Mouse (Mus musculus) neural tube, embryonic 15.5 days (tissue): ENCODE measurements at regions not wholly inside any gene's neighbourhood (a gene's known extent, or its start where the extent isn't known, plus 50 kb on each side); places are given as distances from the start of the nearest gene placed in this dataset.
"Not testable (repeated sequence)": the region's sequence is repeated elsewhere in the genome, so short reads cannot be mapped to it uniquely, and the experiment has no call there.

Source experiments
- ATAC-seq: fragments of 200-750 bp; cut with Nextera tagmentation; 2 replicates; pipeline ENCODE4 v1.8.0; 2017; ENCODE audit warnings: mild to moderate bottlenecking, moderate TSS enrichment, moderate library complexity; ENCODE audit not compliant: low FRiP score
- H3K27ac ChIP-seq: fragments of 300-500 bp; sonication (generic); replicated peaks from 2 replicates; pipeline ENCODE4 v1.5.1; 2015; ENCODE audit warnings: mild to moderate bottlenecking, inconsistent platforms
- H3K27me3 ChIP-seq: fragments of 300-500 bp; sonication (generic); replicated peaks from 2 replicates; pipeline ENCODE4 v1.6.1; 2015; ENCODE audit warnings: inconsistent platforms
- H3K36me3 ChIP-seq: fragments of 300-500 bp; sonication (generic); 2 replicates; pipeline ENCODE4 v1.6.1; 2015; ENCODE audit warnings: inconsistent platforms
- H3K4me1 ChIP-seq: fragments of 300-500 bp; sonication (generic); 2 replicates; pipeline ENCODE4 v1.6.1; 2015; ENCODE audit warnings: inconsistent platforms
- H3K4me2 ChIP-seq: fragments of 300-500 bp; sonication (generic); 2 replicates; pipeline ENCODE4 v1.6.1; 2015; ENCODE audit warnings: inconsistent platforms, mild to moderate bottlenecking, moderate library complexity
- H3K4me3 ChIP-seq: fragments of 300-500 bp; sonication (generic); replicated peaks from 2 replicates; pipeline ENCODE4 v1.5.1; 2015; ENCODE audit warnings: mild to moderate bottlenecking, inconsistent platforms
- H3K9ac ChIP-seq: fragments of 300-500 bp; sonication (generic); replicated peaks from 2 replicates; pipeline ENCODE4 v1.6.1; 2015; ENCODE audit warnings: mild to moderate bottlenecking, inconsistent platforms
- H3K9me3 ChIP-seq: fragments of 300-500 bp; sonication (generic); replicated peaks from 2 replicates; pipeline ENCODE4 v1.6.1; 2016; ENCODE audit warnings: inconsistent platforms
- WGBS: fragments of 180-500 bp; shearing (Covaris S2); methylation state at CpG from one replicate; pipeline ENCODE4 v1.1.7; 2015; ENCODE audit warnings: mixed read lengths; 5-methylcytosine and 5-hydroxymethylcytosine counted together

- not testable (repeated sequence) for H3K9ac ChIP-seq, H3K27me3 ChIP-seq, H3K4me3 ChIP-seq, ATAC-seq, H3K9me3 ChIP-seq, H3K4me2 ChIP-seq, H3K27ac ChIP-seq, H3K36me3 ChIP-seq, H3K4me1 ChIP-seq
Measured at GRCm38 (mm10) chr13:50754911-50755310, 56.8 kb downstream of the Gm8765 start.

- H3K9ac ChIP-seq, H3K9me3 ChIP-seq, H3K4me3 ChIP-seq, H3K4me2 ChIP-seq, H3K27ac ChIP-seq, H3K4me1 ChIP-seq, ATAC-seq, H3K27me3 ChIP-seq, H3K36me3 ChIP-seq: not testable (repeated sequence)
- 89% methylated on average over 1 of the region's 1 CpGs for WGBS
Measured at GRCm38 (mm10) chr13:50756334-50756733, 58.2 kb downstream of the Gm8765 start.

- H3K4me1 ChIP-seq = no peaks in the 10 kb centered on the region
- 80% methylated on average over 2 of the region's 2 CpGs for WGBS
- no peaks in the 10 kb centered on the region for H3K27me3 ChIP-seq
- H3K9me3 ChIP-seq = no peaks in the 10 kb centered on the region
- no peak overlapping the region for H3K9ac ChIP-seq
- no peak overlapping the region for H3K4me2 ChIP-seq
- no peaks in the 10 kb centered on the region for H3K36me3 ChIP-seq
- no peak overlapping the region for H3K4me3 ChIP-seq
- ATAC-seq = no peak
- H3K27ac ChIP-seq = no peak overlapping the region
Measured at GRCm38 (mm10) chr13:50764618-50765017, 66.5 kb downstream of the Gm8765 start.

- not testable (repeated sequence) for H3K27ac ChIP-seq, H3K4me3 ChIP-seq, H3K4me1 ChIP-seq, H3K9me3 ChIP-seq, ATAC-seq, H3K36me3 ChIP-seq, H3K4me2 ChIP-seq, H3K9ac ChIP-seq, H3K27me3 ChIP-seq
Measured at GRCm38 (mm10) chr13:50780036-50780435, 81.9 kb downstream of the Gm8765 start.

GRCm38 (mm10) chr13:50829879-50830550 lies 131.9 kb downstream of the Gm8765 start:
- not testable (repeated sequence) for H3K9ac ChIP-seq, H3K27me3 ChIP-seq, H3K9me3 ChIP-seq, H3K27ac ChIP-seq, H3K36me3 ChIP-seq, H3K4me3 ChIP-seq, H3K4me2 ChIP-seq, H3K4me1 ChIP-seq
- WGBS = 15% methylated on average over 4 of the region's 5 CpGs
- ATAC-seq = peak; percentile 92
